Mouse (Mus musculus) CH12.LX (cell line): ENCODE results near the gene Olfr455.

Source experiments
- CTCF ChIP-seq, 2 experiments: IDR thresholded peaks in 1 of 2; conservative IDR thresholded peaks in 1 of 2; 2 replicates each; pipeline ENCODE4 v1.5.1; 2011 to 2012; ENCODE audit warnings: low read depth in 2 of 2, low read length in 2 of 2, improper control_type of control experiment in 1 of 2, inconsistent platforms in 1 of 2, mild to moderate bottlenecking in 1 of 2, moderate library complexity in 1 of 2
- ETS1 ChIP-seq: conservative IDR thresholded peaks from 2 replicates; pipeline ENCODE4 v1.6.1; 2012; ENCODE audit warnings: low read depth, mild to moderate bottlenecking, inconsistent platforms, low read length, improper control_type of control experiment, moderate library complexity
- MAX ChIP-seq: IDR thresholded peaks from 2 replicates; pipeline ENCODE4 v1.6.1; 2011; ENCODE audit warnings: low read length, improper control_type of control experiment
- TCF12 ChIP-seq: IDR thresholded peaks from 2 replicates; pipeline ENCODE4 v1.6.1; 2014; ENCODE audit warnings: low read depth, mild to moderate bottlenecking, inconsistent platforms, low read length, improper control_type of control experiment
- ZMIZ1 ChIP-seq: IDR thresholded peaks from 2 replicates; pipeline ENCODE4 v1.6.1; 2012; ENCODE audit warnings: low read depth, mild to moderate bottlenecking, inconsistent platforms, low read length, improper control_type of control experiment

DNA sequence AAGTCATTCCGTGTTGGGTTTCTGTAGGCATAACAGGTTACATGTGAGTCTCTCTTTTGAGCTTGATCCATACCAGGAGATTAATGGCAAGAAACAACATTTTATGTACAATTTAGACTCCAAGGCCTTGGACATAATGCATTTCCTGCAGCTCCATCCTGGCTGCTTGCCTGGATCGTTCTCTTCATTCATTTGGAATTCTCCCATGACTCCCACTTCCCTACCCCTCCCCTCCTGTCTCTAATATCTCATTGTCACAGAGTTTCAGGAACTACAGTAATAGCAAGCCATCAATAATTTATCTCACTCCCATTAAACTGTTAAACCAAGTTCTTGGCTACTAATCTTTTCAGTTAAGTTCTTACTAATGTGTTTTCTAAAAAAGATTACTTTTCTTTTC lies 43.9 kb downstream of the Olfr455 start:
- TF ChIP-seq MAX (no peak), TCF12 (no peak), ZMIZ1 (no peak), CTCF (conservative IDR thresholded peaks at IDR 0.05 in 1 of 2, IDR thresholded peaks at IDR 0.05 in 1 of 2; ENCODE audit: low read depth in 2 of 2, low read length in 2 of 2) (no peak), ETS1 (no peak)
